Mouse (Mus musculus) hindbrain, embryonic 13.5 days (tissue): Measurements from ENCODE around the gene Atp7b. TPM values are rescaled to one million over a fixed set of nuclear protein-coding genes. Genes with fewer than 3 reads are reported as not detected.

Experiments
- ATAC-seq: fragments of 200-750 bp; cut with Nextera tagmentation; 2 replicates; pipeline ENCODE4 v1.8.0; 2017; ENCODE audit warnings: moderate TSS enrichment; ENCODE audit not compliant: low FRiP score
- H3K27ac ChIP-seq: fragments of 300-500 bp; sonication (generic); 2 replicates; pipeline ENCODE4 v1.5.1; 2015; ENCODE audit warnings: inconsistent platforms, mild to moderate bottlenecking, moderate library complexity
- H3K27me3 ChIP-seq: fragments of 300-500 bp; sonication (generic); 2 replicates; pipeline ENCODE4 v1.6.1; 2015; ENCODE audit warnings: mild to moderate bottlenecking, inconsistent platforms
- H3K36me3 ChIP-seq: fragments of 300-500 bp; sonication (generic); 2 replicates; pipeline ENCODE4 v1.6.1; 2015; ENCODE audit warnings: mild to moderate bottlenecking, inconsistent platforms
- H3K4me1 ChIP-seq: fragments of 300-500 bp; sonication (generic); replicated peaks from 2 replicates; pipeline ENCODE4 v1.6.1; 2015; ENCODE audit warnings: inconsistent platforms
- H3K4me2 ChIP-seq: fragments of 300-500 bp; sonication (generic); 2 replicates; pipeline ENCODE4 v1.6.1; 2015; ENCODE audit warnings: inconsistent platforms, mild to moderate bottlenecking, moderate library complexity
- H3K4me3 ChIP-seq: fragments of 300-500 bp; sonication (generic); 2 replicates; pipeline ENCODE4 v1.5.1; 2015; ENCODE audit warnings: mild to moderate bottlenecking, inconsistent platforms
- H3K9ac ChIP-seq: fragments of 300-500 bp; sonication (generic); 2 replicates; pipeline ENCODE4 v1.6.1; 2015; ENCODE audit warnings: mild to moderate bottlenecking, inconsistent platforms
- H3K9me3 ChIP-seq: fragments of 300-500 bp; sonication (generic); 2 replicates; pipeline ENCODE4 v1.6.1; 2016; ENCODE audit warnings: inconsistent platforms
- WGBS: fragments of 180-500 bp; shearing (Covaris S2); methylation state at CpG from one replicate; pipeline ENCODE4 v1.1.7; 2015; 5-methylcytosine and 5-hydroxymethylcytosine counted together
- polyA plus RNA-seq: library from polyadenylated mRNA; unstranded; fragments of >200 nt; fragmentation: Nextera tagmentation; extraction: Ambion mirVana; gene quantifications from 2 replicates; pipeline ENCODE4 v1.2.1, GENCODE M21; 2015

The Atp7b gene
- polyA plus RNA-seq, 1 experiment from 2014 or later = 1.6 TPM

GRCm38 (mm10) chr8:22019498-22019897 lies 40.6 kb downstream of the Atp7b start:
- ATAC-seq = no peak
- no peaks in the 10 kb centered on the region for H3K4me1 ChIP-seq
- WGBS = 93% methylated on average over 5 of the region's 5 CpGs

GRCm38 (mm10) chr8:22017731-22018130 lies 42.4 kb downstream of the Atp7b start:
- Histone ChIP-seq H3K4me2 (no peak overlapping the region), H3K4me3 (no peak overlapping the region), H3K27me3 (no peaks in the 10 kb centered on the region), H3K36me3 (no peaks in the 10 kb centered on the region), H3K9ac (no peak overlapping the region), H3K9me3 (no peaks in the 10 kb centered on the region), H3K4me1 (no peaks in the 10 kb centered on the region), H3K27ac (no peak overlapping the region)
- WGBS = 74% methylated on average over 7 of the region's 7 CpGs
- ATAC-seq = no peak

More at GRCm38 (mm10) chr8:22019498-22019897, 40.6 kb downstream of the Atp7b start:
- Histone ChIP-seq H3K27ac (no peak overlapping the region), H3K36me3 (no peaks in the 10 kb centered on the region), H3K27me3 (no peaks in the 10 kb centered on the region), H3K4me3 (no peak overlapping the region), H3K9me3 (no peaks in the 10 kb centered on the region), H3K4me2 (no peak overlapping the region), H3K9ac (no peak overlapping the region)

- 88% methylated on average over 24 of the region's 24 CpGs for WGBS
These were observed 46.9 kb downstream of the Atp7b start for GRCm38 (mm10) chr8:22013034-22013707.

GRCm38 (mm10) chr8:22009403-22009802 lies 50.7 kb downstream of the Atp7b start:
- Histone ChIP-seq H3K36me3 (peaks cover 7% of the 10 kb centered on the region; the same call in 1 of the 2 replicates), H3K9me3 (no peaks in the 10 kb centered on the region), H3K4me1 (no peaks in the 10 kb centered on the region), H3K27ac (no peak overlapping the region), H3K27me3 (no peaks in the 10 kb centered on the region), H3K9ac (no peak overlapping the region), H3K4me2 (no peak overlapping the region), H3K4me3 (no peak overlapping the region)
- WGBS = 67% methylated on average over 3 of the region's 3 CpGs
- no peak for ATAC-seq

More at GRCm38 (mm10) chr8:22013034-22013707, 46.9 kb downstream of the Atp7b start:
- Histone ChIP-seq H3K4me1 (no peaks in the 10 kb centered on the region), H3K27me3 (no peaks in the 10 kb centered on the region), H3K4me2 (no peak overlapping the region), H3K9me3 (no peaks in the 10 kb centered on the region), H3K4me3 (no peak overlapping the region), H3K36me3 (peaks cover 7% of the 10 kb centered on the region; the same call in 1 of the 2 replicates), H3K27ac (no peak overlapping the region), H3K9ac (no peak overlapping the region)
- ATAC-seq = no peak; the same call in 1 of the 2 replicates

- Histone ChIP-seq H3K27me3 (no peaks in the 10 kb centered on the region), H3K4me2 (no peak overlapping the region), H3K4me3 (no peak overlapping the region), H3K9ac (no peak overlapping the region), H3K9me3 (no peaks in the 10 kb centered on the region), H3K36me3 (peaks cover 3% of the 10 kb centered on the region; the same call in 1 of the 2 replicates), H3K4me1 (no peaks in the 10 kb centered on the region), H3K27ac (no peak overlapping the region)
- ATAC-seq = no peak
- 87% methylated on average over 6 of the region's 6 CpGs for WGBS
These were observed 53.7 kb downstream of the Atp7b start for GRCm38 (mm10) chr8:22006423-22006822.

- no peak for ATAC-seq
- no peaks in the 10 kb centered on the region for H3K36me3 ChIP-seq
These were observed 55.2 kb downstream of the Atp7b start for GRCm38 (mm10) chr8:22004750-22005522.

GRCm38 (mm10) chr8:21995181-21995580 lies 64.9 kb downstream of the Atp7b start:
- no peak overlapping the region for H3K9ac ChIP-seq
- no peak overlapping the region for H3K4me3 ChIP-seq
- H3K27me3 ChIP-seq = no peaks in the 10 kb centered on the region
- 54% methylated on average over 3 of the region's 3 CpGs for whole genome bisulfite sequencing
- ATAC-seq = no peak
- no peaks in the 10 kb centered on the region for H3K9me3 ChIP-seq
- no peaks in the 10 kb centered on the region for H3K4me1 ChIP-seq
- H3K27ac ChIP-seq = no peak overlapping the region
- H3K36me3 ChIP-seq = peaks cover 4% of the 10 kb centered on the region; the same call in 1 of the 2 replicates
- H3K4me2 ChIP-seq = no peak overlapping the region

More at GRCm38 (mm10) chr8:22004750-22005522, 55.2 kb downstream of the Atp7b start:
- Histone ChIP-seq H3K9me3 (no peaks in the 10 kb centered on the region), H3K27ac (no peak overlapping the region), H3K4me1 (no peaks in the 10 kb centered on the region), H3K9ac (no peak overlapping the region), H3K27me3 (no peaks in the 10 kb centered on the region), H3K4me3 (no peak overlapping the region), H3K4me2 (no peak overlapping the region)
- WGBS = 90% methylated on average over 14 of the region's 14 CpGs

- H3K27ac ChIP-seq = no peak overlapping the region
- no peaks in the 10 kb centered on the region for H3K27me3 ChIP-seq
- no peaks in the 10 kb centered on the region for H3K4me1 ChIP-seq
- peak; percentile 83 for ATAC-seq
- peaks cover 3% of the 10 kb centered on the region; the same call in 1 of the 2 replicates for H3K36me3 ChIP-seq
- WGBS = 31% methylated on average over 6 of the region's 6 CpGs
- H3K9ac ChIP-seq = no peak overlapping the region
- no peak overlapping the region for H3K4me2 ChIP-seq
- H3K4me3 ChIP-seq = no peak overlapping the region
- no peaks in the 10 kb centered on the region for H3K9me3 ChIP-seq
These were observed 67.9 kb downstream of the Atp7b start for GRCm38 (mm10) chr8:21992184-21992583.

GRCm38 (mm10) chr8:21981664-21982337 lies 78.3 kb downstream of the Atp7b start:
- no peaks in the 10 kb centered on the region for H3K36me3 ChIP-seq
- no peak overlapping the region for H3K27ac ChIP-seq
- no peak overlapping the region for H3K4me2 ChIP-seq
- no peak overlapping the region for H3K9ac ChIP-seq
- no peaks in the 10 kb centered on the region for H3K9me3 ChIP-seq
- no peak overlapping the region for H3K4me3 ChIP-seq
- H3K27me3 ChIP-seq = no peaks in the 10 kb centered on the region
- peak; percentile 81 for ATAC-seq
- no peaks in the 10 kb centered on the region for H3K4me1 ChIP-seq
- 49% methylated on average over 8 of the region's 8 CpGs for WGBS

- Histone ChIP-seq H3K4me1 (no peaks in the 10 kb centered on the region), H3K9ac (no peak overlapping the region), H3K27ac (no peak overlapping the region), H3K27me3 (no peaks in the 10 kb centered on the region), H3K9me3 (no peaks in the 10 kb centered on the region), H3K4me3 (no peak overlapping the region), H3K36me3 (no peaks in the 10 kb centered on the region), H3K4me2 (no peak overlapping the region)
- ATAC-seq = no peak
- 67% methylated on average over 4 of the region's 4 CpGs for WGBS
These were observed 81.9 kb downstream of the Atp7b start for GRCm38 (mm10) chr8:21978193-21978592.

- no peak within 1 kb of the TSS for H3K4me2 ChIP-seq
- no peaks in the 10 kb centered on the region for H3K27me3 ChIP-seq
- no peak within 1 kb of the TSS for H3K27ac ChIP-seq
- no peak for ATAC-seq
- no peaks in the 10 kb centered on the region for H3K36me3 ChIP-seq
- no peaks in the 10 kb centered on the region for H3K9me3 ChIP-seq
- H3K9ac ChIP-seq = no peak within 1 kb of the TSS
- no peaks in the 10 kb centered on the region for H3K4me1 ChIP-seq
- no peak within 1 kb of the TSS for H3K4me3 ChIP-seq
- WGBS = 91% methylated on average over 3 of the region's 3 CpGs
These were observed 90.6 kb downstream of the Atp7b start, which contains the start of gene Ccdc70 for GRCm38 (mm10) chr8:21969475-21969874. Gene Ccdc70 (plus strand): TSS chr8:21969775.

GRCm38 (mm10) chr8:21966646-21967045 lies 93.5 kb downstream of the Atp7b start:
- H3K36me3 ChIP-seq = no peaks in the 10 kb centered on the region
- no peaks in the 10 kb centered on the region for H3K9me3 ChIP-seq
- 92% methylated on average over 1 of the region's 1 CpGs for WGBS
- H3K9ac ChIP-seq = no peak overlapping the region
- H3K4me1 ChIP-seq = no peaks in the 10 kb centered on the region
- no peak overlapping the region for H3K27ac ChIP-seq
- no peak overlapping the region for H3K4me2 ChIP-seq
- ATAC-seq = no peak
- H3K4me3 ChIP-seq = no peak overlapping the region
- no peaks in the 10 kb centered on the region for H3K27me3 ChIP-seq
